Mouse (Mus musculus) left cerebral cortex, adult 9 months (tissue): ENCODE data around the gene Ube2z.

Source experiments
- DNase-seq, 2 experiments: peaks; one replicate each; pipeline ENCODE4 v3.0.0; 2022; ENCODE audit warnings: low spot score in 2 of 2

The Ube2z gene

GRCm38 (mm10) chr11:96058309-96058708, 6.9 kb downstream of the Ube2z start:
- DNase-seq: no peak

GRCm38 (mm10) chr11:96050854-96051253, 14.3 kb downstream of the Ube2z start:
- no peak for DNase-seq

- DNase-seq: no peak
Observed at GRCm38 (mm10) chr11:96049939-96050338, 15.2 kb downstream of the Ube2z start.

- DNase-seq: no peak
Observed at GRCm38 (mm10) chr11:96047469-96048373, 17.5 kb downstream of the Ube2z start.

GRCm38 (mm10) chr11:96046793-96047192, 18.4 kb downstream of the Ube2z start:
- no peak for DNase-seq

GRCm38 (mm10) chr11:96046028-96046427, 19.2 kb downstream of the Ube2z start:
- DNase-seq: no peak

GRCm38 (mm10) chr11:96044803-96045567, 20.2 kb downstream of the Ube2z start:
- no peak for DNase-seq

GRCm38 (mm10) chr11:96038560-96038959, 26.6 kb downstream of the Ube2z start:
- no peak for DNase-seq

- DNase-seq: no peak
Observed at GRCm38 (mm10) chr11:96037499-96037898, 27.7 kb downstream of the Ube2z start.

- peak in 1 of 2 experiments; percentile 25 for DNase-seq
Observed at GRCm38 (mm10) chr11:96035133-96035532, 30.1 kb downstream of the Ube2z start.

- DNase-seq: peak; percentile 77 to 95
Observed at GRCm38 (mm10) chr11:96034596-96035052, 30.6 kb downstream of the Ube2z start, which contains the start of gene Snf8. Snf8 (plus strand) TSS chr11:96034885.

GRCm38 (mm10) chr11:96034116-96034515, 31.1 kb downstream of the Ube2z start:
- no peak for DNase-seq

- DNase-seq: no peak
Observed at GRCm38 (mm10) chr11:96033264-96033663, 31.9 kb downstream of the Ube2z start.

GRCm38 (mm10) chr11:96031701-96032100, 33.5 kb downstream of the Ube2z start:
- DNase-seq: no peak

GRCm38 (mm10) chr11:96030571-96030970, 34.6 kb downstream of the Ube2z start:
- no peak for DNase-seq

GRCm38 (mm10) chr11:96028130-96028529, 37.1 kb downstream of the Ube2z start:
- DNase-seq: no peak

- DNase-seq: no peak
Observed at GRCm38 (mm10) chr11:96020622-96021021, 44.6 kb downstream of the Ube2z start.

GRCm38 (mm10) chr11:96017941-96018351, 47.2 kb downstream of the Ube2z start:
- no peak for DNase-seq

- DNase-seq: no peak
Observed at GRCm38 (mm10) chr11:96015421-96015820, 49.8 kb downstream of the Ube2z start.

- no peak for DNase-seq
Observed at GRCm38 (mm10) chr11:96011982-96012381, 53.2 kb downstream of the Ube2z start.

- DNase-seq: no peak
Observed at GRCm38 (mm10) chr11:96008827-96009226, 56.4 kb downstream of the Ube2z start.

GRCm38 (mm10) chr11:96007516-96008235, 57.5 kb downstream of the Ube2z start:
- no peak for DNase-seq
